Mouse (Mus musculus) hindbrain, embryonic 13.5 days (tissue): ENCODE data around the gene Dhh. TPM values are rescaled to one million over a fixed set of nuclear protein-coding genes. Genes with fewer than 3 reads are reported as not detected.

Experiments used
- ATAC-seq: fragments of 200-750 bp; cut with Nextera tagmentation; 2 replicates; pipeline ENCODE4 v1.8.0; 2017; ENCODE audit warnings: moderate TSS enrichment; ENCODE audit not compliant: low FRiP score
- H3K27ac ChIP-seq: fragments of 300-500 bp; sonication (generic); 2 replicates; pipeline ENCODE4 v1.5.1; 2015; ENCODE audit warnings: inconsistent platforms, mild to moderate bottlenecking, moderate library complexity
- H3K27me3 ChIP-seq: fragments of 300-500 bp; sonication (generic); 2 replicates; pipeline ENCODE4 v1.6.1; 2015; ENCODE audit warnings: mild to moderate bottlenecking, inconsistent platforms
- H3K36me3 ChIP-seq: fragments of 300-500 bp; sonication (generic); 2 replicates; pipeline ENCODE4 v1.6.1; 2015; ENCODE audit warnings: mild to moderate bottlenecking, inconsistent platforms
- H3K4me1 ChIP-seq: fragments of 300-500 bp; sonication (generic); replicated peaks from 2 replicates; pipeline ENCODE4 v1.6.1; 2015; ENCODE audit warnings: inconsistent platforms
- H3K4me2 ChIP-seq: fragments of 300-500 bp; sonication (generic); 2 replicates; pipeline ENCODE4 v1.6.1; 2015; ENCODE audit warnings: inconsistent platforms, mild to moderate bottlenecking, moderate library complexity
- H3K4me3 ChIP-seq: fragments of 300-500 bp; sonication (generic); 2 replicates; pipeline ENCODE4 v1.5.1; 2015; ENCODE audit warnings: mild to moderate bottlenecking, inconsistent platforms
- H3K9ac ChIP-seq: fragments of 300-500 bp; sonication (generic); 2 replicates; pipeline ENCODE4 v1.6.1; 2015; ENCODE audit warnings: mild to moderate bottlenecking, inconsistent platforms
- H3K9me3 ChIP-seq: fragments of 300-500 bp; sonication (generic); 2 replicates; pipeline ENCODE4 v1.6.1; 2016; ENCODE audit warnings: inconsistent platforms
- whole genome bisulfite sequencing: fragments of 180-500 bp; shearing (Covaris S2); methylation state at CpG from one replicate; pipeline ENCODE4 v1.1.7; 2015; 5-methylcytosine and 5-hydroxymethylcytosine counted together
- polyA plus RNA-seq: library from polyadenylated mRNA; unstranded; fragments of >200 nt; fragmentation: Nextera tagmentation; extraction: Ambion mirVana; gene quantifications from 2 replicates; pipeline ENCODE4 v1.2.1, GENCODE M21; 2015

Gene Dhh
- polyA plus RNA-seq, 1 experiment from 2014 or later = 1.7 TPM

GRCm38 (mm10) chr15:98852071-98852470 lies 46.3 kb downstream of the Dhh start:
- H3K4me3 ChIP-seq = no peak overlapping the region
- no peaks in the 10 kb centered on the region for H3K4me1 ChIP-seq
- H3K4me2 ChIP-seq = no peak overlapping the region
- peaks cover 100% of the 10 kb centered on the region for H3K36me3 ChIP-seq
- 95% methylated on average over 9 of the region's 9 CpGs for WGBS
- ATAC-seq = no peak
- no peak overlapping the region for H3K9ac ChIP-seq
- H3K9me3 ChIP-seq = no peaks in the 10 kb centered on the region
- no peak overlapping the region for H3K27ac ChIP-seq
- no peaks in the 10 kb centered on the region for H3K27me3 ChIP-seq

GRCm38 (mm10) chr15:98851229-98851818 lies 47.0 kb downstream of the Dhh start:
- Histone ChIP-seq H3K4me1 (no peaks in the 10 kb centered on the region), H3K27me3 (no peaks in the 10 kb centered on the region), H3K9ac (no peak overlapping the region), H3K36me3 (peaks cover 100% of the 10 kb centered on the region), H3K9me3 (no peaks in the 10 kb centered on the region), H3K4me2 (no peak overlapping the region), H3K27ac (no peak overlapping the region), H3K4me3 (no peak overlapping the region)
- ATAC-seq = no peak
- WGBS = 94% methylated on average over 21 of the region's 21 CpGs

GRCm38 (mm10) chr15:98850668-98851067 lies 47.7 kb downstream of the Dhh start:
- no peaks in the 10 kb centered on the region for H3K9me3 ChIP-seq
- 92% methylated on average over 14 of the region's 14 CpGs for WGBS
- no peak overlapping the region for H3K4me2 ChIP-seq
- no peak overlapping the region for H3K4me3 ChIP-seq
- no peaks in the 10 kb centered on the region for H3K4me1 ChIP-seq
- H3K36me3 ChIP-seq = peaks cover 100% of the 10 kb centered on the region
- H3K27me3 ChIP-seq = no peaks in the 10 kb centered on the region
- no peak for ATAC-seq
- H3K27ac ChIP-seq = no peak overlapping the region
- no peak overlapping the region for H3K9ac ChIP-seq

- H3K9ac ChIP-seq = no peak overlapping the region
- no peak overlapping the region for H3K4me3 ChIP-seq
- WGBS = 91% methylated on average over 16 of the region's 16 CpGs
- H3K9me3 ChIP-seq = no peaks in the 10 kb centered on the region
- H3K27me3 ChIP-seq = no peaks in the 10 kb centered on the region
- no peak overlapping the region for H3K27ac ChIP-seq
- H3K4me1 ChIP-seq = no peaks in the 10 kb centered on the region
- H3K4me2 ChIP-seq = no peak overlapping the region
- H3K36me3 ChIP-seq = peaks cover 100% of the 10 kb centered on the region
- ATAC-seq = no peak
These were observed 48.3 kb downstream of the Dhh start for GRCm38 (mm10) chr15:98849956-98850600.

GRCm38 (mm10) chr15:98849165-98849564 lies 49.2 kb downstream of the Dhh start:
- ATAC-seq = no peak
- Histone ChIP-seq H3K4me3 (no peak overlapping the region), H3K27me3 (no peaks in the 10 kb centered on the region), H3K9ac (no peak overlapping the region), H3K27ac (no peak overlapping the region), H3K9me3 (no peaks in the 10 kb centered on the region), H3K4me1 (no peaks in the 10 kb centered on the region), H3K4me2 (no peak overlapping the region), H3K36me3 (peaks cover 100% of the 10 kb centered on the region)
- 96% methylated on average over 11 of the region's 11 CpGs for WGBS

- no peak overlapping the region for H3K27ac ChIP-seq
- no peak overlapping the region for H3K4me2 ChIP-seq
- ATAC-seq = no peak
- H3K4me3 ChIP-seq = no peak overlapping the region
- no peaks in the 10 kb centered on the region for H3K27me3 ChIP-seq
- H3K36me3 ChIP-seq = peaks cover 100% of the 10 kb centered on the region
- H3K9ac ChIP-seq = no peak overlapping the region
- no peaks in the 10 kb centered on the region for H3K4me1 ChIP-seq
- 91% methylated on average over 8 of the region's 8 CpGs for WGBS
- no peaks in the 10 kb centered on the region for H3K9me3 ChIP-seq
These were observed 52.2 kb downstream of the Dhh start for GRCm38 (mm10) chr15:98846140-98846539.

- Histone ChIP-seq H3K9ac (no peak overlapping the region), H3K4me2 (no peak overlapping the region), H3K27ac (no peak overlapping the region), H3K36me3 (peaks cover 100% of the 10 kb centered on the region), H3K9me3 (no peaks in the 10 kb centered on the region), H3K4me3 (no peak overlapping the region), H3K4me1 (no peaks in the 10 kb centered on the region), H3K27me3 (no peaks in the 10 kb centered on the region)
- 98% methylated on average over 2 of the region's 2 CpGs for WGBS
- no peak for ATAC-seq
These were observed 53.2 kb downstream of the Dhh start for GRCm38 (mm10) chr15:98845149-98845548.

- no peaks in the 10 kb centered on the region for H3K4me1 ChIP-seq
- 89% methylated on average over 11 of the region's 11 CpGs for WGBS
- peaks cover 100% of the 10 kb centered on the region for H3K36me3 ChIP-seq
- no peak overlapping the region for H3K9ac ChIP-seq
- ATAC-seq = no peak
- H3K27me3 ChIP-seq = no peaks in the 10 kb centered on the region
- H3K27ac ChIP-seq = no peak overlapping the region
- H3K9me3 ChIP-seq = no peaks in the 10 kb centered on the region
- H3K4me2 ChIP-seq = no peak overlapping the region
- H3K4me3 ChIP-seq = no peak overlapping the region
These were observed 54.6 kb downstream of the Dhh start for GRCm38 (mm10) chr15:98843595-98844223.

Other genes starting within 250 kb of the Dhh start
- gene Ddx23, start 235.6 kb downstream of the Dhh start, polyA plus RNA-seq = 27.5 and 28.0 TPM in 2 replicates
- gene Rnd1, start 221.1 kb downstream of the Dhh start, polyA plus RNA-seq = 7.3 and 7.4 TPM in 2 replicates
- gene Ccdc65, start 190.3 kb downstream of the Dhh start, polyA plus RNA-seq = 3.6 and 4.3 TPM in 2 replicates
- gene Fkbp11, start 170.3 kb downstream of the Dhh start, polyA plus RNA-seq = 5.1 and 6.6 TPM in 2 replicates
- gene Arf3, start 135.3 kb downstream of the Dhh start, polyA plus RNA-seq = 68.4 and 71.7 TPM in 2 replicates
- 0.12 TPM in 1 of 2 replicates, not detected in the other for gene Wnt10b, start 120.4 kb downstream of the Dhh start, polyA plus RNA-seq
- 3.7 and 4.6 TPM in 2 replicates for gene Wnt1, start 108.7 kb downstream of the Dhh start, polyA plus RNA-seq
- 0.63 and 0.69 TPM in 2 replicates for gene Ddn, start 89.0 kb downstream of the Dhh start, polyA plus RNA-seq
- gene Prkag1, start 67.0 kb downstream of the Dhh start, polyA plus RNA-seq = 73.4 and 77.5 TPM in 2 replicates
- gene Kmt2d, start 27.3 kb downstream of the Dhh start, polyA plus RNA-seq = 11.6 and 12.1 TPM in 2 replicates
- 29.7 and 34.7 TPM in 2 replicates for gene Rhebl1, start 4.0 kb downstream of the Dhh start, polyA plus RNA-seq
- 37.7 and 38.3 TPM in 2 replicates for gene Lmbr1l, start 19.7 kb upstream of the Dhh start, polyA plus RNA-seq
- gene Tuba1b, start 36.0 kb upstream of the Dhh start, polyA plus RNA-seq = 1,016 and 1,054 TPM in 2 replicates
- not detected in 2 replicates for gene Gm49450, start 55.0 kb upstream of the Dhh start, polyA plus RNA-seq
- gene Tuba1a, start 55.2 kb upstream of the Dhh start, polyA plus RNA-seq = 15,152 and 15,804 TPM in 2 replicates
- gene Tuba1c, start 131.4 kb upstream of the Dhh start, polyA plus RNA-seq = 28.1 and 28.2 TPM in 2 replicates
- 62.4 and 78.7 TPM in 2 replicates for gene Prph, start 156.6 kb upstream of the Dhh start, polyA plus RNA-seq
- 8.4 and 10.0 TPM in 2 replicates for gene Troap, start 176.0 kb upstream of the Dhh start, polyA plus RNA-seq
- gene C1ql4, start 189.3 kb upstream of the Dhh start, polyA plus RNA-seq = 5.6 and 11.8 TPM in 2 replicates
- 1.3 and 1.6 TPM in 2 replicates for gene Dnajc22, start 194.6 kb upstream of the Dhh start, polyA plus RNA-seq
- gene Spats2, start 227.4 kb upstream of the Dhh start, polyA plus RNA-seq = 42.1 and 45.0 TPM in 2 replicates